Mouse (Mus musculus) kidney, postnatal 0 days (tissue): ENCODE results near the gene Tbc1d9. TPM values are rescaled to one million over a fixed set of nuclear protein-coding genes. Genes with fewer than 3 reads are reported as not detected.

Experiments used
- ATAC-seq: fragments of 200-750 bp; cut with Nextera tagmentation; replicated peaks from 2 replicates; pipeline ENCODE4 v1.8.0; 2017; ENCODE audit warnings: low read depth, moderate number of reproducible peaks, moderate TSS enrichment, moderate library complexity; ENCODE audit not compliant: low FRiP score
- DNase-seq: peaks from one replicate; pipeline ENCODE4 v3.0.0-alpha.2; 2016; ENCODE audit warnings: low spot score
- H3K27ac ChIP-seq: fragments of 300-500 bp; sonication (generic); 2 replicates; pipeline ENCODE4 v1.5.1; 2014; ENCODE audit warnings: mild to moderate bottlenecking
- H3K27me3 ChIP-seq: fragments of 300-500 bp; sonication (generic); 2 replicates; pipeline ENCODE4 v1.6.1; 2014; ENCODE audit warnings: low read length, mixed read lengths; ENCODE audit not compliant: insufficient read depth
- H3K36me3 ChIP-seq: fragments of 300-500 bp; sonication (generic); 2 replicates; pipeline ENCODE4 v1.6.1; 2014; ENCODE audit warnings: low read length, mixed read lengths; ENCODE audit not compliant: insufficient read depth
- H3K4me1 ChIP-seq: fragments of 300-500 bp; sonication (generic); replicated peaks from 2 replicates; pipeline ENCODE4 v1.6.1; 2014; ENCODE audit warnings: antibody characterized with exemption, low read length, mixed read lengths; ENCODE audit not compliant: insufficient read depth
- H3K4me2 ChIP-seq: fragments of 300-500 bp; sonication (generic); 2 replicates; pipeline ENCODE4 v1.6.1; 2014; ENCODE audit warnings: mild to moderate bottlenecking, low read length, moderate library complexity, mixed read lengths
- H3K4me3 ChIP-seq: fragments of 300-500 bp; sonication (generic); replicated peaks from 2 replicates; pipeline ENCODE4 v1.5.1; 2014; ENCODE audit warnings: low read depth, low read length
- H3K9ac ChIP-seq: fragments of 300-500 bp; sonication (generic); 2 replicates; pipeline ENCODE4 v1.6.1; 2014; ENCODE audit warnings: low read depth, low read length
- H3K9me3 ChIP-seq: fragments of 300-500 bp; sonication (generic); replicated peaks from 2 replicates; pipeline ENCODE4 v1.6.1; 2016; ENCODE audit warnings: low read length, inconsistent platforms, mixed read lengths
- CTCF ChIP-seq: IDR thresholded peaks from 2 replicates; pipeline ENCODE4 v1.5.1; 2016; ENCODE audit warnings: antibody characterized with exemption, low read depth, mild to moderate bottlenecking, moderate library complexity
- WGBS: fragments of 180-500 bp; shearing (Covaris S2); extraction: QIAGEN DNeasy Blood & Tissue Kit; methylation state at CpG from one replicate; pipeline ENCODE4 v1.1.7; 2014; 5-methylcytosine and 5-hydroxymethylcytosine counted together
- polyA plus RNA-seq: library from polyadenylated mRNA; unstranded; fragments of >200 nt; fragmentation: Nextera tagmentation; extraction: Ambion mirVana; gene quantifications from 2 replicates; pipeline ENCODE4 v1.2.1, GENCODE M21; 2015

Gene Tbc1d9
- polyA plus RNA-seq, 1 experiment from 2014 or later: 1.7 TPM

DNA sequence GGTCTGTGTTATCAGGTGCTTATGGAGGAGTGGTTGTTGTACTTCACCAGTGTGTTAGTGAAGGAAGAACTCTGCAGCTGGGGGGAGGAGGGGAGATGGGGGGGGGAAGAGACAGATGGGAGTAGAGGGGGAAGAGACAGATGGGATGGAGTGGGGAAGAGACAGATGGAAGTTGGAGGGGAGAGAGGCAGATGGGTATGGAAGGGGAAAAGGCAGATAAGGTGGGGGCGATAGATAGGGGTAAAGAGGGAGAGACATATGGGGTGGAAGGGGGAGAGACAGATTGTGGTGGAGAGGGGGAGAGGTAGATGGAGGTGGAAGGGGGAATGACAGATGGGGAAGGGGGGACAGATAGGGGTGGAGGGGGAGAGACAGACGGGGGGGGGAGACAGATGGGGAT is 11.6 kb downstream of the Tbc1d9 start:
- Histone ChIP-seq H3K4me3 (no peak overlapping the region), H3K4me1 (0 out of 2 replicates have a peak, but pooled peaks cover 5% of the 10 kb centered on the region), H3K36me3 (no peaks in the 10 kb centered on the region), H3K27ac (no peak overlapping the region), H3K9ac (no peak overlapping the region), H3K9me3 (no peaks in the 10 kb centered on the region), H3K4me2 (no peak overlapping the region), H3K27me3 (no peaks in the 10 kb centered on the region)
- no peak for ATAC-seq
- TF ChIP-seq CTCF: no peak
- WGBS: 64% methylated on average over 2 of the region's 2 CpGs
- no peak for DNase-seq

DNA sequence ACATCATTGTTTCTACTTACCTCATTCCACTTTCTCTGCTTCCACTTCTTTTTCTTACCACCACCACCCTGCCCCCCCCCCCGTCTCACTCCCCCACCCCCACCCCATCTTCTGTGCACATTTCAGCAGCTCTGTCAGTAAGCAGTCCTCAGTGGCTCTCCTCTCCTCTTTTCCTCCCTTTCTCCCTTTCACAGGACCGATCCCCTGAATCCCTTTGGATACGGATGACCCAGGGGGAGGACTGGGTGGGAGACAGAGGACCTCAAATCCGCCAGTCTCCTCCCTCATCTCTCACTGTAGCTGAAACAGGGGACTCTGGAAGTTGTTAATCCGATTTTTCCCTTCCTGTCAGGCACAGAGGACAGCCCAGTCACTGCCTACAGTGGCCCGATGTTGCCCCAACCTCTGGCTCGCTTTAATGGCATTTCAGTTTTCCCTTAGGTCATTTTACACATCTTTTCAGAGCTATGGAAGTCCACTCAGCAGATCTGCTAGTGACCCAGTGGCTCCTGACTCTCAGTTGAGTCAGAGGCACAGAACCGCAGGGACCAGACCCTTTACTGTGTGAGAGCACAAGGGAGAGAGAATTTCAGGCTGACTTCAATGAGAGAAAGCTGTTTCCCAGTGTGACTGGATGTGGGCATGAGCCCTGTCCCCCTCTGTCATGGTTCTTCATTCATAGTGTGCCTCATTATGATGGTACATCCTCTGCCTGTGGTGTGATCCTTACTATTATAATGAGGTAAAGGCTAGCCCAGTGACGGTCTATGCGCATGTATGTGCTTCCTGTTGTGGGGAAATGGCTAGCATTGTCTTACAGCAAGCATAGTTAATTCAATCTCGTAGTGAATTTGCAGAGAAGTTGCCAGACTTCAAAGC is 12.4 kb downstream of the Tbc1d9 start:
- Histone ChIP-seq H3K27ac (no peak overlapping the region), H3K9ac (no peak overlapping the region), H3K36me3 (no peaks in the 10 kb centered on the region), H3K4me3 (no peak overlapping the region), H3K27me3 (no peaks in the 10 kb centered on the region), H3K9me3 (no peaks in the 10 kb centered on the region), H3K4me2 (no peak overlapping the region), H3K4me1 (0 out of 2 replicates have a peak, but pooled peaks cover 5% of the 10 kb centered on the region)
- 30% methylated on average over 11 of the region's 11 CpGs for WGBS
- ATAC-seq (no peak), DNase-seq (no peak)
- TF ChIP-seq CTCF: no peak

DNA sequence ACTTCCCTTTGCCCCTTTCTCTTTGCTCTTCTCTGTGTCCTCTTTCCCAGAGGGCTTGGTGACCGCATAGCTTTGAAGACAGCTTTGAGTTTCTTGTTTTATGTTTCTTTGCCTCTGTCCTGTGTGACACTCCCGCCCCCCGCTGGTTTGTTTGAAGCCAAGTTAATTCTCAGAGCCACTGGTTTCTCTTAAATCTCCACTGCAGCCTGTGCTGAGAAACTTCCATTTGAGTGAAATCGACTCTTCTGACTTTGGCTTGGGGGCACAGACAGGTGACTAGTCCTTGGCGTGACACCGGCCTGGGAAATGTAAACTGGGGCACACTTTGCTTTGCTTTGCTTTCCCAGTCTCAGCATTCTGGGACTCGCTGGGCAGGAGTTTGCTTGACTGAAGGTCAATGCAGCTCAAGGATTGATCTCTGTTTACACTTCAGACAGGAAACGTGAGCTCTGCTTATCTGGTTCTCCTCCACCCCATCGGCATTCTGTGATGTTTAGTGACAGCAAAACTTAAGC is 13.1 kb downstream of the Tbc1d9 start:
- H3K4me3 ChIP-seq: no peak overlapping the region
- H3K4me1 ChIP-seq: 0 out of 2 replicates have a peak, but pooled peaks cover 5% of the 10 kb centered on the region
- H3K27me3 ChIP-seq: no peaks in the 10 kb centered on the region
- no peaks in the 10 kb centered on the region for H3K9me3 ChIP-seq
- 6% methylated on average over 9 of the region's 9 CpGs for WGBS
- H3K36me3 ChIP-seq: no peaks in the 10 kb centered on the region
- TF ChIP-seq CTCF: peak; percentile 68
- no peak overlapping the region; the same call in 1 of the 2 replicates for H3K4me2 ChIP-seq
- H3K9ac ChIP-seq: no peak overlapping the region
- DNase-seq (peak; percentile 82), ATAC-seq (no peak)
- peak overlapping the region; percentile 5; the same call in 1 of the 2 replicates for H3K27ac ChIP-seq

DNA sequence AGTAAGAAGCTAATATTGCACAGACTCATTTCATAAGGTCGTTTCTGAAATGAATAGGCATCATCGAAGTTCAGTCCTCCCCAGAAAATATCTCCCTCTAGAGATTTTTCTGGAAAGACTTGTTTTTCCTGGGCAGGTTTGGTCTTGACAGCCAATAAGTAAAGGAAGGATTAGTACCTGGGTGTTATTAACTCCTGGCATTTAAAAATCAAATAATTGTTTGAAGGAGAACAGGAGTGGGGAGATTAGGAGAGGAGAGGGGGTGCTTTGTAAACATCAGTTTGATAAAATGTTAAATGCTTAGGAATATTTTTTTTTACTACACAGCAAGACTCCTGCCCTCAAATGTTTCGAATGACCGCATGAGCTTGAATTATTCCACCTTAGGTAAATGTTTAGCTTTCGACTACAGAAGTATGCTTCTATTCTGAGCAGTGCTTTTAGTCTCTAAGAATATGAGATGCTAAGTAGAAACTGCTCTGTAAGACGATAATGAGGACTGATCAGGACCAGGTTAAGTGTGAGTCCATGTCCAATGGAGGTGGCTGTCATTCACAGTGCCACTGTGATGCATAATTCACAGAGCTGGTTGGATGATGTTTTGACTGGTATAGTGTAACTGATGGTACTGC is 16.8 kb downstream of the Tbc1d9 start:
- H3K9ac ChIP-seq: no peak overlapping the region
- 0 out of 2 replicates have a peak, but pooled peaks cover 5% of the 10 kb centered on the region for H3K4me1 ChIP-seq
- no peak for ATAC-seq
- H3K9me3 ChIP-seq: no peaks in the 10 kb centered on the region
- no peak overlapping the region for H3K4me3 ChIP-seq
- TF ChIP-seq CTCF: no peak
- WGBS: 56% methylated on average over 6 of the region's 6 CpGs
- no peaks in the 10 kb centered on the region for H3K36me3 ChIP-seq
- no peak overlapping the region for H3K27ac ChIP-seq
- no peaks in the 10 kb centered on the region for H3K27me3 ChIP-seq
- DNase-seq: no peak
- no peak overlapping the region for H3K4me2 ChIP-seq

DNA sequence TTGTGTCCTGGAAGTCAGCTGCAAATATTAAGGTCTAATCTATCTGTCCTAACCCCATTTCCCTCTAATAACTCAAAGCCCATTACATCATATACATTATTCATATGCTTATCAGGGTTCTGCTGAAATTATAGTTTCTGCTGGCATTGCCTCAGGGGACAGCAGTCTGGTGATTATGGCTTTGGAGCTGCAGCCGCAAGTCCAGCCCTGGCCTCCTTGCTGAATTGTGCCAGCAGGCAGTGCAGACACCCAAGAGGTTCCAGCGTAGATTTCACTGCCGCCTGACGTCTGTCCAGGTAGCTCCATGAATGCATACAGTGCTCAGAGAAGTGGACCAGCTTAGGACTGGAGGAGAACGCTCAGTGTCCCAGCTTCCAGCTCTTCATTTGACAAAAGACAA is 17.6 kb downstream of the Tbc1d9 start:
- Histone ChIP-seq H3K4me2 (no peak overlapping the region), H3K27ac (no peak overlapping the region; the same call in 1 of the 2 replicates), H3K9me3 (no peaks in the 10 kb centered on the region), H3K4me3 (no peak overlapping the region), H3K36me3 (no peaks in the 10 kb centered on the region), H3K27me3 (no peaks in the 10 kb centered on the region), H3K9ac (no peak overlapping the region), H3K4me1 (0 out of 2 replicates have a peak, but pooled peaks cover 5% of the 10 kb centered on the region)
- WGBS: 81% methylated on average over 5 of the region's 5 CpGs
- no peak for TF ChIP-seq CTCF
- no peak for DNase-seq
- no peak for ATAC-seq

DNA sequence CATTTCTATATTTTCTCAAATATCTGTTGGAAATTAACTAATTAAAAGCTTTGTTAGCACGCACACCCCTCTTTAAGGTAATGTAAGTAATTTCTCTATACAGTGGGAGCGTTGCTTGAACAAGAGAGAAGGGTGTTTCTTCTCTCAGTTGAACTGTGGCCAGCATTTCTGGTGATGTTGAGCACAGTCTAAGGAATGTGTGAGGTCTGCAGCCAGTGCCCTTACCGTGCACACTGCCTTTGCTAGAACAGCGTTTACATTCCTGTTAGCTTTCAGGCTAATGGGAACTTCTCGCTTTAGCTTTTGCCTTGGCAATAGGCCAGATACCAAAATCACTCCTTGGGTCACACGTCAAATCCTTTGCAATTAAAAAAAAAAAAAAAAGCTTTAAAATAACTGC is 21.2 kb downstream of the Tbc1d9 start:
- TF ChIP-seq CTCF: no peak
- 38% methylated on average over 6 of the region's 6 CpGs for whole genome bisulfite sequencing
- Histone ChIP-seq H3K9ac (no peak overlapping the region), H3K27me3 (no peaks in the 10 kb centered on the region), H3K4me2 (no peak overlapping the region), H3K27ac (no peak overlapping the region), H3K9me3 (no peaks in the 10 kb centered on the region), H3K4me1 (no peaks in the 10 kb centered on the region), H3K36me3 (no peaks in the 10 kb centered on the region), H3K4me3 (no peak overlapping the region)
- DNase-seq (peak; percentile 44), ATAC-seq (no peak)
